In the genomic region with DNA sequence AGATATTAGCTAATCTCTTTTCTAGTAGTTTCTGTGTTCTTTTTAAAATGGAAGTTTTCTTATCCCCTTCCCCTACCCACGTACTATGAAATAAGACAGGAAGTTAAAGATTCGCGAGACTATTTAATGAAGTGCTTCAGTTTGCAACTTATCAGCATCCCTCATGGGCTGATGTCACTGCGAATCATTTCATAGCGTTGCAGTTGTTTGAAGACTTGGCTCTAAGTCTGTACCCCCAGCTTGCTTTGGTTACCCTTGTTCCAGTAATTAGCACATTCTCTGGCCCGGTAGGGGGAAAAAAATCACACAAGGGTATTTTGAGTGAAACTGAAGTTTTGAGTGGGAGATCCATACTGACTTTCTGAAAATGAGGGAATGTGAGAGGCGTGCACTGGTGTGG, we compare ENCODE assay signal across 19 mouse cellular contexts.
"Had no signal": no experiment of that assay in that cellular context is flagged by ENCODE, and none has a peak within 500 bp of the region (broad histone marks: within the 10 kb centered on the region; RNA-seq: fewer than 3 reads in every experiment).

No protein-coding gene starts in this region.

- H3K4me1 ChIP-seq: liver, embryonic 12.5 days; liver, embryonic 15.5 days; midbrain, embryonic 12.5 days; midbrain, embryonic 15.5 days; neural tube, embryonic 12.5 days; neural tube, embryonic 15.5 days; stomach, embryonic 15.5 days had no signal

- H3K4me3 ChIP-seq: layer of hippocampus, adult 2 months; limb, embryonic 10.5 days; limb, embryonic 13.5 days; liver, embryonic 12.5 days; liver, embryonic 15.5 days; midbrain, embryonic 12.5 days; midbrain, embryonic 15.5 days; neural tube, embryonic 12.5 days; neural tube, embryonic 15.5 days; stomach, embryonic 15.5 days had no signal

- H3K27ac ChIP-seq: kidney, postnatal 0 days; layer of hippocampus, adult 2 months; limb, embryonic 10.5 days; limb, embryonic 13.5 days; liver, embryonic 12.5 days; liver, embryonic 15.5 days; macrophage; midbrain, embryonic 12.5 days; midbrain, embryonic 15.5 days; neural tube, embryonic 12.5 days; neural tube, embryonic 15.5 days; stomach, embryonic 15.5 days had no signal

- H3K27me3 ChIP-seq: limb, embryonic 13.5 days; liver, embryonic 12.5 days; liver, embryonic 15.5 days; midbrain, embryonic 12.5 days; midbrain, embryonic 15.5 days; neural tube, embryonic 12.5 days; neural tube, embryonic 15.5 days; stomach, embryonic 15.5 days had no signal

- H3K4me2 ChIP-seq: limb, embryonic 13.5 days; liver, embryonic 12.5 days; liver, embryonic 15.5 days; midbrain, embryonic 12.5 days; midbrain, embryonic 15.5 days; neural tube, embryonic 12.5 days; neural tube, embryonic 15.5 days; stomach, embryonic 15.5 days had no signal

- H3K9me3 ChIP-seq: limb, embryonic 10.5 days; limb, embryonic 13.5 days; liver, embryonic 12.5 days; liver, embryonic 15.5 days; midbrain, embryonic 12.5 days; midbrain, embryonic 15.5 days; neural tube, embryonic 12.5 days; neural tube, embryonic 15.5 days; stomach, embryonic 15.5 days had no signal

- H3K36me3 ChIP-seq: limb, embryonic 10.5 days; liver, embryonic 12.5 days; liver, embryonic 15.5 days; midbrain, embryonic 12.5 days; midbrain, embryonic 15.5 days; neural tube, embryonic 12.5 days; neural tube, embryonic 15.5 days; stomach, embryonic 15.5 days had no signal

- DNase-seq: kidney, postnatal 25 days; layer of hippocampus, adult 9-11 months; liver; lung, adult 18-20 months; right cerebral cortex, adult 18-20 months; right cerebral cortex, postnatal 14 days; right cerebral cortex, postnatal 4 days had no signal

- H3K9ac ChIP-seq: limb, embryonic 13.5 days; liver, embryonic 12.5 days; liver, embryonic 15.5 days; midbrain, embryonic 12.5 days; midbrain, embryonic 15.5 days; neural tube, embryonic 12.5 days; neural tube, embryonic 15.5 days; stomach, embryonic 15.5 days had no signal

- ATAC-seq: liver, embryonic 12.5 days; midbrain, embryonic 15.5 days had no signal
